Mouse (Mus musculus) regulatory T cell (primary cell): Measurements from ENCODE around the gene Olfr960.

Source experiments
- in situ Hi-C: fragments of 300-600 bp; cut with MboI, MseI; formaldehyde crosslinking; loops from one replicate; pipeline ENCODE4 v1.15.1; 2025; ENCODE audit warnings: high pct_unique_total_duplicates

Olfr960 gene

GRCm38 (mm10) chr9:39621073-39621472 is at the start of gene Olfr960:
Olfr960 (plus strand) TSS chr9:39621373.
- in situ Hi-C loops, result no loop called here

GRCm38 (mm10) chr9:39575469-39575868 is 45.7 kb upstream of the Olfr960 start, which contains the start of gene Olfr959:
Olfr959 (minus strand) TSS chr9:39575569.
- in situ Hi-C loops, result no loop called here

- in situ Hi-C loops, result no loop called here
Observed at GRCm38 (mm10) chr9:39577050-39577449, 44.1 kb upstream of the Olfr960 start.

DNA sequence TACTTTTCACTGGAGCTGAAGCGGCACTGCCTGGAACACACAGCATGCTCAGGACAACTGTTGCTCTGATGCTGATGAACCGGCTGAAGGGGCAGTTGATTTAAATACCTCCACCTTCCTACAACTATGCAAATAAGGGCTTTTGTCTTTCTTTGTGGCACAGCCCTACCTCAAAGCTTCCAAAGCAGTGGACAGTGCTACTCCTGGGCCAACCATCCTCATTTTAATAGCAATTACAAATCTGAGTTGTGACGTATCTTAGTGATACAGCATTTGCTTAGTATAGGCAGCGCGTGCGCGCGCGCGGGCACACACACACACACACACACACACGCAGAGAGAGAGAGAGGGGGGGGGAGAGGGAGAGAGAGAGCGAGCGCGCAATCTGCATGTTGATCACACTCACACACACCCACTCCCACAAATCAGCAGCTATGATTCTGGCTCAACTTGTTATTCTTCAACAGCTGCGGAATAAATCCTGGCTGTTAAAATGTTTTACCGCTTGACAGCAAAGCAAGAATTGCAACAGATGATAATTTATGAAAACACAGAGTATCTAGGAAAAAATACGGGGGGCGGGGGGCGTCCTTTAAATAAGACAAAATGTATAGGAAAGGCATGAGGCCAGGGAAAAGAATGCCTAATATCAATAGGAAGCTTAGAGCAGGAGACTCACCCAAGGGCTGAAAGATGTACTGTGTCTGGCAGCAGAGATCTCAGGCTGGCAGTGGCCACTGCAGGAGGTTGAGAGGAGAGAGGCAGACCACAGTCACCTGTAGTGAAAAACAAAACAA is 18.4 kb upstream of the Olfr960 start:
- in situ Hi-C loops, result no loop called here

GRCm38 (mm10) chr9:39603333-39603845 is 17.8 kb upstream of the Olfr960 start:
- in situ Hi-C loops, result no loop called here

- in situ Hi-C loops, result no loop called here
Observed at GRCm38 (mm10) chr9:39603999-39604453, 17.1 kb upstream of the Olfr960 start, which contains the start of gene AW551984. AW551984 (minus strand) TSS chr9:39604403.

DNA sequence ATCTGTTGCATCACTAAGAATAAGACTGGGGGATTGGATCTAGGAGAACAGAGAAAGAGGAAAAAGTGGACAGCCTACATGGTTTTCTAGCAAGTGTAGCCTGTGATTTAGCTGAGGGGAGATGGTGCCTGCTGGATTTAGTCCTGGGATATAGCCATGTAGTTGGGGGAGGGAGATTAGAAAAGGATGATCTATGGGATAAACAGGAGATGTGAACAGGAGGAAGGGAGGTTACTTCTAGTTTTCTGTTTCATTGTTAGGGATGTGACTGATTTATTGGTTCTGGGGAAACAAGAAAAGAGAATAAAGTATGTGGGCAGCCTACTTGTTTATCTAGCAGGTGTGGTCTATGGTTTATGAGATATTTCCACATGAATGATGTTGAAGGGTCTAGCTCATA is 12.7 kb upstream of the Olfr960 start:
- in situ Hi-C loops, result no loop called here

GRCm38 (mm10) chr9:39610355-39610754 is 10.8 kb upstream of the Olfr960 start, which contains the start of gene Olfr148:
Olfr148 (plus strand) TSS chr9:39610655.
- in situ Hi-C loops, result no loop called here

- in situ Hi-C loops, result no loop called here
Observed at GRCm38 (mm10) chr9:39611953-39612352, 9.2 kb upstream of the Olfr960 start.

- in situ Hi-C loops, result no loop called here
Observed at GRCm38 (mm10) chr9:39623783-39624182, 2.6 kb downstream of the Olfr960 start.

- in situ Hi-C loops, result no loop called here
Observed at GRCm38 (mm10) chr9:39624711-39625110, 3.5 kb downstream of the Olfr960 start.

DNA sequence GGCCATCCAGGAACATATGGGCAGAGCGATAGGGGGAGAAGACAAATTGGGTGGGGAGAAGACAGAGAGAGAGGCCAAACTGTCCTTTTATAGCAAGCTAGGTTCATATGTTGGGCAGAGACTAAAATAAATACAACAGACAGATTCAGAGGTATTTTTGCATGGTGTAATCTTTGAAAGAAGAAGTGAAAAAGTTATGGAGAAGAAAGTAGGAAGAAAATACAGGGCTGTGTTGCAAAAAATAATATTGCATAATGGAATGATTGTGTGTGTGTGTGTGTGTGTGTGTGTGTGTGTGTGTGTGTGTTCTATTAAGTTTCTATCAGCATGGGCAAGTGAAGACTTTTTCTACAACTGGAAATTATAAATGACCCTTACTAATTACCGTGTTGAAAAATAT is 7.9 kb downstream of the Olfr960 start:
- in situ Hi-C loops, result no loop called here

DNA sequence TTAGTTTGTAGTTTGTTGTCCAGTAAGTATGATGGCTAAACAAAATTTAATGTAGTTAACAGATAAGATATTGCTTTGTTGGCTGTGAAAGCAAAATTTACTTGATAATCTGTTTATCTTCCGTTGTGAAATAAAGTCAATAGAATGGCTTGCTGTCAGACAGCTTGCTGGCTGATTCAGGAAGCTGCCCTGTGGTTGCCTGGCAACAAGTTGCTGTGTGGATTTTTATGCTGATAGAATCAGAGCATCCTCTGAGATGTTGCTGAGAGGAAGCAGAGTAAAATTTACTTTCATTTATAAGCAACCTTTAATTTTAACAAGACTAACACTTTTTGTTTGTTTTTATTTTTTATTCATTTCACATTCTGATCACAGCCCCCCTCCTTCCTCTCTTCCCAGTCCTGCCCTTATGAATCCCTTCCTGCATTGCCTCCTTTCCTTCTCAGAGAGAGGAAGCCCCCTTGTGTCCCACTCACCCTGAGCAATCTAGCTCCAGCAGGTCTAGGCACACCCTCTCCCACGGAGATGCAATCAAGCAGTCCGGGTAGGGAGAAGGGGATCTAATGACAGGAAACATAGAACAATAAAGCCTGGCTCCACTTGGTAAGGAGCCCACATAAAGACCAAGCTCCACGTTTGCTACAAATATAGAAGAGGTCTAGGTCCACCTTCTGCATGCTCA is 12.9 kb downstream of the Olfr960 start:
- in situ Hi-C loops, result no loop called here

DNA sequence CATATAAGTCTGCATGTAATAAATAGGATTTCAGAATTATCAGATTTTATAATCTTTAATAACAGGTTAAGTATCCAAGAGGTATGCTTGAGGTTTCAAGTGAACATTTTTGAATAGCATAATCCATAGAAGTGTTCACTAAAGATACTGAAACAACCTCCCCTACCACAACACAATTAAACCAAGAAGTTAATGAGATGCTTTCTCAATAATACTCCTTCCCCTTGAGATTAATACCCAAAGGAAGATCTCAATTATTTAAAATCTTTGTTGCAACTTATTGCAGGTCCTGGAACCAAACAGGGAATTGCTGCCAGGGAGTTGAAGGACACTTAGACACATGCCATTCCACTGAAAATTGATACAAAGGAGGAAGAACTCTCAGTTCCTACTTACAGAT is 23.6 kb downstream of the Olfr960 start, which contains the start of gene Olfr961:
Gene Olfr961, plus strand, starts transcription at position 301 of the 400 bp plus-strand sequence.
- in situ Hi-C loops, result no loop called here

GRCm38 (mm10) chr9:39647382-39647781 is 26.2 kb downstream of the Olfr960 start:
- in situ Hi-C loops, result no loop called here

- in situ Hi-C loops, result no loop called here
Observed at GRCm38 (mm10) chr9:39654756-39655396, 33.7 kb downstream of the Olfr960 start.

DNA sequence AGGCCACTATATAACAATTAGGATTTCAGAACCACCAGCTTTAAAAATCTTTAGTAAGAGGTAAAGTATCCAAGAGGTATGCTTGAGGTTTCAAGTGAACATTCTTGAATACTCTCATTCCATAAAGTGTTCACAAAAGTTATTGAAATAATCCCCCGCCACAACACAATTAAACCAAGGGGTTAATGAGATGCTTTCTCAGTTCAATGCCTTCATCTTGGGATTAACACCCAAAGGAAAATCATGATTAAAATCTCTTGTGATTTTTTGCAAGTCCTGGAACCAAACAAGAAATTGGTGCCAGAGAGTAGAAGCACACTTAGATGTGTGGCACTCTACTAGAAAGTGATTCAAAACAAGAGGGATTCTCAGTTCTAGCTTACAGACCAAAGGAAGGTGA is 45.7 kb downstream of the Olfr960 start, which contains the start of gene Olfr963:
Gene Olfr963, plus strand, starts transcription at position 301 of the 400 bp plus-strand sequence.
- in situ Hi-C loops, result no loop called here

DNA sequence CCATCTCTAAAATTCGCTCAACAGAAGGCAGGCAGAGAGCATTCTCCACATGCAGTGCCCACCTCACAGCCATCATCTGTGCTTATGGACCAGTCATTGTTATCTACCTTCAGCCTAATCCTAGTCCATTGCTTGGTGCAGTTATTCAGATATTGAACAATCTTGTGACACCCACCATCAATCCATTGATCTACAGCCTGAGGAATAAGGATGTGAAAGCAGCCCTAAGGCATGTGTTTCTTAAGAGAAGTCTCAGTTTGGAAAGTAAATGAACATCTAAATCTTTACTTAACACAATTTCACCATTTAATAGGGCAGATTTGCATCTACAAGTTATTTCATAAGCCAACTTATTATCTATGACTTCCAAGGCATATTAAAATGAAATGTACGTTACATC is 48.5 kb downstream of the Olfr960 start:
- in situ Hi-C loops, result no loop called here
